Mouse (Mus musculus) C2C12 (cell line): Measurements from ENCODE around the gene Lpin2. TPM values are rescaled to one million over a fixed set of nuclear protein-coding genes. Genes with fewer than 3 reads are reported as not detected.

ENCODE experiments used
- H3K27me3 ChIP-seq: one replicate; pipeline ENCODE4 v1.6.1; 2011; ENCODE audit not compliant: control insufficient read depth, insufficient read depth, insufficient read length
- H3K36me3 ChIP-seq: one replicate; pipeline ENCODE4 v1.6.1; 2011; ENCODE audit not compliant: control insufficient read depth, insufficient read depth
- H3K4me3 ChIP-seq: one replicate; pipeline ENCODE4 v1.5.1; 2011; ENCODE audit warnings: mild to moderate bottlenecking, control low read depth; ENCODE audit not compliant: poor library complexity, insufficient read depth, severe bottlenecking
- H3K79me2 ChIP-seq: one replicate; pipeline ENCODE4 v1.6.1; 2011; ENCODE audit not compliant: control insufficient read depth, insufficient read depth
- H3K79me3 ChIP-seq: one replicate; pipeline ENCODE4 v1.6.1; 2011; ENCODE audit warnings: low read depth, control low read depth
- H3ac ChIP-seq: one replicate; pipeline ENCODE3; 2011; ENCODE audit warnings: low read depth; ENCODE audit not compliant: control insufficient read depth, insufficient read length
- CEBPB ChIP-seq: IDR thresholded peaks from one replicate; pipeline ENCODE4 v1.6.1; 2011; ENCODE audit warnings: low read depth, mild to moderate bottlenecking, control low read depth, moderate library complexity
- CTCF ChIP-seq: IDR thresholded peaks from one replicate; pipeline ENCODE4 v1.5.1; 2011; ENCODE audit not compliant: control insufficient read depth, insufficient read depth, insufficient read length
- FOSL1 ChIP-seq: IDR thresholded peaks from one replicate; pipeline ENCODE4 v1.8.0; 2011; ENCODE audit warnings: mild to moderate bottlenecking, low read length; ENCODE audit not compliant: poor library complexity, insufficient read depth, severe bottlenecking
- MAX ChIP-seq: IDR thresholded peaks from one replicate; pipeline ENCODE4 v1.6.1; 2011; ENCODE audit warnings: mild to moderate bottlenecking, control low read depth
- MYOD1 ChIP-seq: IDR thresholded peaks from one replicate; pipeline ENCODE4 v1.6.1; 2011; ENCODE audit warnings: low read depth; ENCODE audit not compliant: control insufficient read depth, insufficient read length
- MYOG ChIP-seq: IDR thresholded peaks from one replicate; pipeline ENCODE4 v1.6.1; 2011; ENCODE audit not compliant: control insufficient read depth, insufficient read length; ENCODE audit errors: extremely low read depth
- USF1 ChIP-seq: IDR thresholded peaks from one replicate; pipeline ENCODE4 v1.6.1; 2011; ENCODE audit warnings: low read depth, mild to moderate bottlenecking, control low read depth, moderate library complexity
- polyA plus RNA-seq: library from polyadenylated mRNA; unstranded; fragments of >200 nt; fragmentation: generic; extraction: Trizol; gene quantifications from one replicate; pipeline ENCODE4 v1.2.1, GENCODE M21; 2012; ENCODE audit warnings: missing spikeins

The Lpin2 gene
- polyA plus RNA-seq, 1 experiment: 9.3 TPM

DNA sequence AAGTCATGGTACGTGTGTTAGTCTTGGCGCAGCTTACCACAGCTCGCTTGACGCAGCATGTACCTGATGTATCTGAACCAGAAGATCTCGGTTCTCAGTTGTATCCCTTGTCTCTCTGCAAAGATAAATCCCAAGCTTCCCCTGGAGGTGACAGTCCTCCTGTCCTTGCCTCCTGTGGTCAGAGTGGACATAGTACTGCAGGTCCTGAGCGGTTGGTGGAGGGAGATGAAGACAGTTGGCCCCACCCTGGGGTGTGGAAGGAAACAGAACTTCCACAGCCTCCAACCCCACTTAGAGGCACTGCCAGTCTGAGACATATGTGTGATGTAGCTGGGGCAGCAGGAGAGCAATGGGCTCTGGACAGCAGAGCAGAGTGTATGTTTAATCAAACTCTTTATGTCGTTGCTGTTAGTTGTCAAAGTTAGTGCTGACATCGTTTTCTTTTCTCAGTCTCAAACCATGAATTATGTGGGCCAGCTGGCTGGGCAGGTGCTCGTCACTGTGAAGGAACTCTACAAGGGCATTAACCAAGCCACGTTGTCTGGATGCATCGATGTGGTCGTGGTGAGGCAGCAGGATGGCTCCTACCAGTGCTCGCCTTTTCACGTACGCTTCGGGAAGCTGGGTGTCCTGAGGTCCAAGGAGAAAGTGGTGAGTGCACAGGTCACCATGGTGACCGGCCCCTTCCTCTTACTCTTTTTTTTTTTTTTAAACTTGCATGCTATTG lies 32.3 kb downstream of the Lpin2 start:
- H3K27me3 ChIP-seq: no peaks in the 10 kb centered on the region
- peaks cover 72% of the 10 kb centered on the region for H3K79me2 ChIP-seq
- no peak overlapping the region for H3K4me3 ChIP-seq
- TF ChIP-seq CTCF: no peak
- no peak overlapping the region for H3ac ChIP-seq
- H3K36me3 ChIP-seq: peaks cover 15% of the 10 kb centered on the region
- H3K79me3 ChIP-seq: peaks cover 17% of the 10 kb centered on the region

DNA sequence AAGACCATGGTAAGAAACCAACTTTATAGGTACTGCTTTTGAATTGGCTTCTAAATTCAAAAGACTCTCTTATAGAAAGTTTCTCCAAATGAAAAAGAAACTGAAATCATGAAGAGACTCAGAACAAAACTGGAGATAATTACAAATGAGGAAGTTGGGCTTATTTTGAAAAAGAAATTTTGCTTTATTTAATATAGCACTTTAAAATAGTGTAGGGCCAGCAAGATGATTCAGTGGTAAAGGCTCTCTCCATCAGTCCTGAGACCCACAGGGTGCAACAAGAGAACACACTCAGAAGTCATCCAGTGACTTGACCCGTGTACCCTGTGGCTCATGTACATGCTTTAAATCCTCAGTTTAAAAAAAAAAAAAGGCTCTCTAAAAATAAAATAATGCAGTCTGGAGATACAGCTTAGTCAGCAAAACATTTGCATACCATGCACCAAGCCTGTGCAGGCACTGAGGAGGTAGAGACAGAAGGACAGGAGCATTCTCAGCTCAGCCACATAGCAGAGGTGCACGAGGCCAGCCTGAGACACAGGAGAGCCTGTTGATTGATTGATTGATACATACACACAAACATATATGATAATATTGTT lies 33.0 kb downstream of the Lpin2 start:
- TF ChIP-seq MYOD1 (no peak), CEBPB (no peak), MAX (no peak), MYOG (no peak), CTCF (no peak), FOSL1 (no peak), USF1 (no peak)
- no peak overlapping the region for H3K4me3 ChIP-seq
- H3K27me3 ChIP-seq: no peaks in the 10 kb centered on the region
- H3ac ChIP-seq: no peak overlapping the region
- H3K79me3 ChIP-seq: peaks cover 14% of the 10 kb centered on the region
- H3K36me3 ChIP-seq: peaks cover 15% of the 10 kb centered on the region
- peaks cover 66% of the 10 kb centered on the region for H3K79me2 ChIP-seq

DNA sequence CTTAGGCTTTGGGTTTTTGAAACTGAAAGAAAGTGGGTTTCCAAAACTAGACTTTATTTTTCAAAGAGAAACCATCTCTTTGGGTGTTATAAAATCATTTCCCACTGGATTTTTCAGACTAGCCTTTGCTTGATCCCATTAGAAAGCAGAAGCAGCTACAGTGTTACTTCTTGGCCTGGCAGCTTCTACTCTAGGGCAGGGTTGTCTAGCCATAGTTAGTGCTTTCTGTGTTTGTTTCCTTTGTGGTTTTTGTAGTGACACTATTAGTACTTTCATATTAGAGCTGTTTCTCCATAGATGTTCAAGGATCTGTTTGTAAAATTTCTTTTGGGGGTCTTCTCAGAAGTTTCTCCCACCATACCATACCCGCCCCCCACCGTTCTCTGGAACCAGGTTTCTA lies 33.9 kb downstream of the Lpin2 start:
- peaks cover 15% of the 10 kb centered on the region for H3K36me3 ChIP-seq
- no peak overlapping the region for H3K4me3 ChIP-seq
- TF ChIP-seq MAX (no peak), MYOG (no peak), CTCF (no peak), USF1 (no peak), FOSL1 (no peak), MYOD1 (no peak), CEBPB (no peak)
- H3K79me2 ChIP-seq: peaks cover 60% of the 10 kb centered on the region
- no peak overlapping the region for H3ac ChIP-seq
- peaks cover 11% of the 10 kb centered on the region for H3K79me3 ChIP-seq
- H3K27me3 ChIP-seq: no peaks in the 10 kb centered on the region

DNA sequence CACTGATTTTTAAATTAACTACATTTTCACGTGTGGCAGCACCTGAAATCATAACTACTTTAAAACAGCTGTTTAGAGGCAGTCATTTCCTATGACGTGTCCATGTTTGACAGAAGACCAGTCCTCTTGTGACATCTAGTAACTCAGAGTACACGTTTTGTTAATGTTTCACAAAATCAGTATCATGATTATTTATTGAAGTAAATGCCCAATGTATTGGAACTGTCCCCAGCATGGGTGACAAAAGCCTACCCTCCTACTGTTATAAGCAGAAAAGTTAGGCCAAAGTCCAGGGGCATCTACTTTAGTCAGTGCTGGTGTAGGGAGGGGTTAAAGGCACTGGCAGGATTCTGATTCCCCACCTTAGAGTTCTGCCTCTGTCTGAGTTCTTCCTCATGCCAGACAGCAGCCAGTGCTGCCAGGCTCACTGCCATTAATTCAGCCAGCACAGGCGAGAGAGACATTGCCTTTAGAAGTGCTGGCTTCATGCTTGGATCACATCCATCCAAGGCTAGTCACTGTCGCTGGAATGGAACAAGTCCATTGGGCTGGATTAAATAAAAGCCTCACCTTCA lies 34.8 kb downstream of the Lpin2 start:
- Histone ChIP-seq H3K79me2 (peaks cover 56% of the 10 kb centered on the region), H3ac (no peak overlapping the region), H3K27me3 (no peaks in the 10 kb centered on the region), H3K4me3 (no peak overlapping the region), H3K79me3 (peaks cover 13% of the 10 kb centered on the region), H3K36me3 (peaks cover 15% of the 10 kb centered on the region)
- TF ChIP-seq CEBPB (no peak), FOSL1 (no peak), USF1 (no peak), CTCF (no peak), MYOG (no peak), MYOD1 (no peak), MAX (no peak)

DNA sequence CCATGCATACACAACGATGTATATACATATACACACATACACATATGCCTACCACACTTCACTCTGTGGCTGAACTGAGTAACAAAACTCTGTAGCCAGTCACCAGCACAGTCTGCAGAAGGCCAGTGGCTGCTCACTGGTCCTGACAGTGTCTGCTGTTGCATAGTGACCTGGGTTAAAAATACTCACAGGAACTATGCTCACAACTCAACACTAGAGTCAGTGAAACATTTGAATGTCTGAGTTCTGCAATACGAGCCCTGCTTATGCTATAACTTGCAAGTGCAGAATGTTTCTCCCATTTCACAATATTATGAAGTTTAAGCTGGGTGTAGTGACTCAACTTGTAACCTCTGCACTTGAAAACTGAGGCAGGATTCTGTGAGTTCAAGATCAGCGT lies 39.0 kb downstream of the Lpin2 start:
- no peaks in the 10 kb centered on the region for H3K27me3 ChIP-seq
- H3K36me3 ChIP-seq: peaks cover 28% of the 10 kb centered on the region
- peaks cover 19% of the 10 kb centered on the region for H3K79me2 ChIP-seq
- H3K4me3 ChIP-seq: no peak overlapping the region
- H3ac ChIP-seq: no peak overlapping the region
- H3K79me3 ChIP-seq: peaks cover 4% of the 10 kb centered on the region
- TF ChIP-seq FOSL1: no peak
- no peak for TF ChIP-seq MYOD1
- no peak for TF ChIP-seq MYOG
- no peak for TF ChIP-seq CTCF
- TF ChIP-seq CEBPB: no peak
- TF ChIP-seq USF1: no peak
- TF ChIP-seq MAX: no peak

DNA sequence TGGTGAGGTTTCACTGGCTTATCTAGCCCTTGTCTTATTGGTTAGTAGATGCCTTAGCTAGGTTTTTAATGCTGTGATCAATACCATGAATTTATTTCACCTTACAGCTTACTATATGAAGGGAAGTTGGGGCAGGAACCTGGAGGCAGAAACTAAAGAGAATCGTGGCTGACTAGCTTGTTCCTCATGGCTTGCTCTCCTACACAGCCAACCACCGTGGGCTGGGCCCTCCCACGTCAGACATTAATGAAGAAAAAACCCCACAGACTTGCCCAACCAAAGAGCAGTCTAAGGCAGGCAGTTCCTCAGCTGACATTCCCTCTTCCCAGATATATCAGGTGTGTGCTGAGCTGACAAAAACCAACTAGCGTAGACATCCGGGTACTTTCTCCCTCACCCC lies 41.3 kb downstream of the Lpin2 start:
- Histone ChIP-seq H3ac (no peak overlapping the region), H3K4me3 (no peak overlapping the region), H3K36me3 (peaks cover 13% of the 10 kb centered on the region), H3K79me2 (peaks cover 8% of the 10 kb centered on the region), H3K79me3 (peaks cover 2% of the 10 kb centered on the region), H3K27me3 (no peaks in the 10 kb centered on the region)
- TF ChIP-seq USF1 (no peak), FOSL1 (no peak), CEBPB (no peak), MAX (no peak), MYOG (no peak)
